Mouse (Mus musculus): ENCODE measurements around the gene Sec24a. TPM values are rescaled to one million over a fixed set of nuclear protein-coding genes. Genes with fewer than 3 reads are reported as not detected.
"Not testable (repeated sequence)": the region's sequence is repeated elsewhere in the genome, so short reads cannot be mapped to it uniquely, and the experiment has no call there.

The Sec24a gene
- polyA plus RNA-seq, 3 experiments from 2014 or later: 15.3 to 22.3 (median 19.0) TPM

GRCm38 (mm10) chr11:51759251-51759650 is 4.2 kb downstream of the Sec24a start:
- ATAC-seq: no peak

GRCm38 (mm10) chr11:51758207-51758606 is 5.2 kb downstream of the Sec24a start:
- not testable (repeated sequence) for ATAC-seq

- no peak for ATAC-seq
These were observed 5.8 kb downstream of the Sec24a start for GRCm38 (mm10) chr11:51757625-51758024.

GRCm38 (mm10) chr11:51757023-51757422 is 6.4 kb downstream of the Sec24a start:
- ATAC-seq: no peak

GRCm38 (mm10) chr11:51756352-51756771 is 7.1 kb downstream of the Sec24a start:
- peak; percentile 81 for ATAC-seq

GRCm38 (mm10) chr11:51755621-51756311 is 7.7 kb downstream of the Sec24a start:
- peak; percentile 25 for ATAC-seq

- not testable (repeated sequence) for ATAC-seq
These were observed 11.7 kb downstream of the Sec24a start for GRCm38 (mm10) chr11:51751623-51752225.

GRCm38 (mm10) chr11:51746096-51746495 is 17.3 kb downstream of the Sec24a start:
- ATAC-seq: no peak

- ATAC-seq: no peak
These were observed 22.7 kb downstream of the Sec24a start for GRCm38 (mm10) chr11:51740701-51741100.

GRCm38 (mm10) chr11:51738651-51739403 is 24.6 kb downstream of the Sec24a start:
- no peak for ATAC-seq

GRCm38 (mm10) chr11:51734218-51734617 is 29.2 kb downstream of the Sec24a start:
- ATAC-seq: not testable (repeated sequence)

- ATAC-seq: no peak
These were observed 30.6 kb downstream of the Sec24a start for GRCm38 (mm10) chr11:51732883-51733282.

GRCm38 (mm10) chr11:51721066-51721465 is 42.4 kb downstream of the Sec24a start:
- no peak for ATAC-seq

- no peak for ATAC-seq
These were observed 56.4 kb downstream of the Sec24a start for GRCm38 (mm10) chr11:51707080-51707479.

- no peak for ATAC-seq
These were observed 57.0 kb downstream of the Sec24a start for GRCm38 (mm10) chr11:51706451-51706850.

GRCm38 (mm10) chr11:51703379-51703998 is 59.9 kb downstream of the Sec24a start:
- ATAC-seq: no peak

GRCm38 (mm10) chr11:51702831-51703230 is 60.6 kb downstream of the Sec24a start:
- ATAC-seq: no peak

- ATAC-seq: no peak
These were observed 68.5 kb downstream of the Sec24a start for GRCm38 (mm10) chr11:51694984-51695383.

- ATAC-seq: not testable (repeated sequence)
These were observed 72.8 kb downstream of the Sec24a start for GRCm38 (mm10) chr11:51690597-51690996.

- no peak for ATAC-seq
These were observed 74.1 kb downstream of the Sec24a start for GRCm38 (mm10) chr11:51689343-51689742.

GRCm38 (mm10) chr11:51688330-51689328 is 74.8 kb downstream of the Sec24a start, which contains the start of gene 0610009B22Rik:
Gene 0610009B22Rik, minus strand, starts transcription at chr11:51688874.
- ATAC-seq: peak; percentile 89

GRCm38 (mm10) chr11:51681976-51682374 is 81.5 kb downstream of the Sec24a start:
- ATAC-seq: no peak
